Mouse (Mus musculus) neural tube, embryonic 10.5 days (tissue): ENCODE measurements around the gene Gm44973.
A peak's percentile ranks its signal among the peaks of the same experiment; 100 is the strongest.
"Not testable (repeated sequence)": the region's sequence is repeated elsewhere in the genome, so short reads cannot be mapped to it uniquely, and the experiment has no call there.

Source experiments
- DNase-seq: peaks from one replicate; pipeline ENCODE4 v3.0.0-alpha.2; 2017; ENCODE audit warnings: low spot score; ENCODE audit errors: extremely low spot score

The Gm44973 gene

DNA sequence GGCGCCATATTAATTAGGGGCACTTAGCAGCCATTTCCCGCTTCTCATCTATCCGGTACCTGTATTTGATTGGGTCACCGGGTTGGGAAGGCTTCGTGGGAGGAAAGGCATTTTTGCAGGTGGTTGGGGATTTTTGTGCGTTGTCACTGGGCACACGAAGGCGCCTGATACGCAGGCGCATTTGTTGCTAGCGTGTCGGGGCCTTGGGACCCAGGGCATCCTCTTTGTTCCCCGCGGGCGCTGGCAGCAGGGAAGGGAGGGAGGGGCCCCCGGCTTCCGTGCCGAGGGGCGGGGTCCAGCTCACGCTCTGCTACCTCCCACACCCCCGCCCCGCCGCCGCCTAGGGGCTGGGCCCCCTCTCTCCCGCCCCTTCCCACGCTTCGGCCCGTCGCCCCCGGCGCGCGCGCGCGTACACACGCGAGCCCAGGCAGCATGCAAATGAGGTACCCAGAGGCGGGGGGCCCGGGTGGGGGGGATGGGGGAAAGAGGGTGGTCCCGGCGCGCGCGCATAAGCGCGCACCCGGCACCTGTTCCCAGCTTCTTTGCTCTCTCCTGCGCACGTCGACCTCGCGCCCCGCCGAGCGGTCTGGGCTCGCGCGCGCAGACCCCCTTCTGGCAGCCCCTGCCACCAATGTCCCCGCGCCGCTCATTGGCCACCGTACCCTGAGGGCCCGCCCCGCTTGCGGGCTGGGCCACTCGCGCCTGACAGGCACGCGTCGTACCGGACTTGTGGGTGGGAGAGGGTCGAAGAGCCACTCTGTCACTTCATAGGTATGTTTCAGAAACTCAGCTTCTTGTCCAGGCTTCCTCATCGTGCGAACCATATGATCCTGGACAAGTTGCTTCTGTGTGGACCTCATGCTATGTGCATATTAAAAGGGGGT, at the start of gene Gm44973:
Gene Gm44973 (plus strand): TSS at position 379 of the 884 bp plus-strand sequence.
- peak; percentile 98 for DNase-seq

DNA sequence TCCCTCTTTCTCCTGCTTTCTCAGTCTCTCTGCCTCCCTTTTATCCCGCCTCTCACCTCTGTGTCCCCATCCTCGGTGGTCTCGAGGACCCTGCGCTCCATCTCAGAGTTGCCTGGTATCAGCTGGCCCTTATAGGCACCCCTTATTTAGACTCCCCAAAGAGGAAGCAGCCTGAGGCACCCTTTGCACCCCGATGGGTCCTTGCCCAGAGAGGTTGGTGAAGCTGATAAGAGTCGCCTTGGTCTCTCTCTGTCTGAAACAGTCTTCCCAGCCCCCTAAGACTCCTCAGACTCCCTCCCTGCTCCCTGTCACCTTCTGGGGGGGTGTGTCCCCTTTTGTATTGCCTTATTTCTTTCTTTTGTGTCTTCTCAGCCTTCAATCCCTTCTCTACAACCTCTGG, 44.2 kb upstream of the Gm44973 start, which contains the start of gene Sbk3:
Gene Sbk3 (minus strand): TSS at position 101 of the 400 bp plus-strand sequence.
- no peak for DNase-seq

DNA sequence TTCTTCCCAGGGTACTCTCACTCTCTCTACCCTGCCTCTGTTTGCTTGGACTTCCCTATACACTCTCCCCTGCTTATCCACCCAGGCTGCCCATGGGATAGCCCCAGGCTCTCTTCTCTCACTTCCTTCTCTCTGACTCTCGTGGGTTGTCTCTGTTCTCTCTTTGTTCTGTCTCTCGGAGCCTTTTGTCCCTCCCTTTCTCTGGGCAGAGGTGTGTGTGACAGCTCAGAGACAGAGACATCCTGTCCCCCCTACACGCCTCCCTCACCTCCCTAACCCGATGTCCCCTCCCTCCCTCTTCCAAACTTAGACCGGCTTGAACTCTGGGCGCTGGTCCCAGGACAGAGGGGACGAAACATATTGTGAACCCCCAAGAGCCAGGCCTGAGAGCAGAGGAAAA, 43.6 kb upstream of the Gm44973 start:
- no peak for DNase-seq

DNA sequence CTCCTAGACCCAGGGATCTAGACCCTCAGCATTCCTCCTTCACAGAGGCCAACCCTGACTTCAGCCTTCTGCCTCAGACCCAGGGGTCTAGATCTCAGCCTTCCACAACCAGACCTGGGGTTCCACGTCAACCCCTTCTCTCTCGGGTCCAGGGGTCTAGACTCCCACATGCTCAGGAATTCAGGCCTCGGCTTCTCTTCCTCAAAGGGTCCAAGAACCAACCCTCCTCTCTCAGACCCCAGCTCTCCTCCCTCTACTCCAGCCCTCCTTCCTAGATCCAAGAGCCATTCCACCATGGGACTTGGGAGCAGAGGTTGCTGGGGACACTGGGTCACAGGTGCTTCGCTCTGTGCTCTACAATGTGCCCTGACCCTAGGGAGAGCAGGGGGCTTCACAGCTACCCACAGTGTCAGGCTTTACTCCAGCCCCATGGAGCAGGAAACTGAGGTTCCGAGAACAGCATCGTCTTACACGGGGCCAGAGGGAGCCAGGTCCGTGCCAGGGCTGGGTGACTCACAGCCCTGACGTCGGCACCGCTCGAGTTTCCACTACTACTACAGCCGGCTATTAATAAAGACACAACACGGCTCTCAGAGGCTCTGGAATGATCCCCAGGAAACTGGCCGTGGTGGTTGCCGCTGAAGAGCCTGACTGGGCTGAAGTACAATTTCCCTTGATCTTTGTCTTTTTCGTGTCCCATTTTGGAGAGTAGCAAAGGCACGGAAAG, 42.8 kb upstream of the Gm44973 start:
- DNase-seq: no peak

DNA sequence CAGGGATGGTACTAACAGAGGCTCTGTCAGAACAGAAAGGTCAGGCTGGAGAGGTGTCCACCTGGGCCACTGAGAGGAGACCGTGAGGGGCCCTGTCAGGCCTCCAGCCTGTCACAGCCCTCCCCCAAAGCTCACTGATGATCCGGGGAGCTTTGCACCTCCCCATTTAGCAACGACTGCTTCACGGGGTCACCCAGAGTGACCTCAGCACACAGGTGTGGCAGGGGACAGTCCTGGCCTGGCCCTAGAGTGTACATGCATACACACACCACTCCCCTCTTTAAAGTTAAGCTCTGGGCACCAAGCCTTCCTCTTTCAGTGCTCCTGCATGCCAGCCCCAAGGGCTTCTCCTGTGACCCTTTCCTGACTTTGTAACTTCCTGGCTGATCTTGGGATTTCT, 39.8 kb upstream of the Gm44973 start:
- DNase-seq: no peak

DNA sequence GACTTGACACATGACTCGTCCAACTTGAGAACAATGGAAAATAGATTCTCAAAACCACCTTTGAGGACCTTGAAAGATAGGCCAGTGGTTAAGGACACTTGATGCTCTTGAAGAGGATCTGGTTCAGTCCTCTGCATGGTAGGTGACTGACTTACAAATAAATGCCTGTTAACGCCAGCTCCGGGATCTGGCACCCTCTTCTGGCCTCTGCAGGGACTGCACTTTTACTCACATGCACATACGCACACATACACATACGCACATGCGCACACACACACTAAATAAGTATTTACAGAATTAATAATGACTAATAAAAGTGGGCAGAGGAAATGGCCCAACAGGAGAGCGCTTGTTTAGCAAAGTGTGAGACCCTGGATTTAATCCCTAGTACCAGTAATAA, 38.5 kb upstream of the Gm44973 start:
- no peak for DNase-seq

DNA sequence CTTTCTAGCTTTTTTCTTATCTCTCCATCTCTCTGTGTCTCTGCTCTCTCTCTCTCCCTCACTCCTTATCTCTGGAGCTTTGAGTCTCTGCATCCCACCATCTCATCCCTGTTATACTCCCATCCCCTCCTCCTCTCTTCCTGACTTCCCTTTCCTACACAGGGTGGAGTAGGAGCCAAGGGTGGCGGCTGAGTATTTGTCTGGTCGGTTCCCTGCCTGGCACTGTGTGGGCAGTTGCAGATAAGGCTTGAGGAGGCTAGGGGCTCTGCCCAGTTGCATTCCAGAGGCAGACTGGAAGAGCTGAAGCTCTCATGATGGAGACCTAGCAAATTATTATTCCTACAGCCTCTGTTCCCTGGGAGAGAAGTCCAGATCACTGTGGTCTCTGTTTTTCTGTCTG, 27.0 kb upstream of the Gm44973 start:
- no peak for DNase-seq

DNA sequence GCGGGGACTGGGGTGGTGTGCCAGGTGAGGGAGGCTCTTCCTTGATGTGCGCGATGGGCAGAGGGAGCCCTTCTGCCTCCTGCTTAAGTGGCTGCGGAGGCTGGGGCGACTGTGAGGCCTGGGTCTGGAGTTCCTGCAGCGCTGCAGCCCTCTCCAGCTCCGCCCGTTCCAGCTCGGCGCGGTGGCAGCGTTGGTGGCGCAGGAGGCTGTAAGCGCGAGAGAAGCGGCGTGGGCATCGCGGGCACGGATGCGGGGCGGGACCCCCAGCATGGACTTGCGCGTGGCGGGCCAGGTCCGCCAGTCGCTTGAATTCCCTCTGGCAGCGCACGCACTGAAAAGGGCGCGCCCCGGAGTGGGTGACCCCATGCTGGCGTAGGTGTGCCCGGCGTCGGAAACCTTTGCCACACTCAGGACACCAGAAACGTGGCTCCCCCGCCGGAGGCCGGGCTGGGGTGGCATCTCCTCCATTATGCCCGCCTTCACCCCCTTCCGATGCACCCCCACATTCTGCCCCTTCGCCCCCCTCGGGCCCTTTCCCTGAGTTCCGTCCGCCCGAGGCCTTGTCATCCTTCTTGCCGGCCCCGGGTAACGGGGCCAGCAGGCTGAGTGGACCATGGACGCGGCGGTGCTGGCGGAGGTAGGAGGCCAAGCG, 21.8 kb upstream of the Gm44973 start:
- no peak for DNase-seq

DNA sequence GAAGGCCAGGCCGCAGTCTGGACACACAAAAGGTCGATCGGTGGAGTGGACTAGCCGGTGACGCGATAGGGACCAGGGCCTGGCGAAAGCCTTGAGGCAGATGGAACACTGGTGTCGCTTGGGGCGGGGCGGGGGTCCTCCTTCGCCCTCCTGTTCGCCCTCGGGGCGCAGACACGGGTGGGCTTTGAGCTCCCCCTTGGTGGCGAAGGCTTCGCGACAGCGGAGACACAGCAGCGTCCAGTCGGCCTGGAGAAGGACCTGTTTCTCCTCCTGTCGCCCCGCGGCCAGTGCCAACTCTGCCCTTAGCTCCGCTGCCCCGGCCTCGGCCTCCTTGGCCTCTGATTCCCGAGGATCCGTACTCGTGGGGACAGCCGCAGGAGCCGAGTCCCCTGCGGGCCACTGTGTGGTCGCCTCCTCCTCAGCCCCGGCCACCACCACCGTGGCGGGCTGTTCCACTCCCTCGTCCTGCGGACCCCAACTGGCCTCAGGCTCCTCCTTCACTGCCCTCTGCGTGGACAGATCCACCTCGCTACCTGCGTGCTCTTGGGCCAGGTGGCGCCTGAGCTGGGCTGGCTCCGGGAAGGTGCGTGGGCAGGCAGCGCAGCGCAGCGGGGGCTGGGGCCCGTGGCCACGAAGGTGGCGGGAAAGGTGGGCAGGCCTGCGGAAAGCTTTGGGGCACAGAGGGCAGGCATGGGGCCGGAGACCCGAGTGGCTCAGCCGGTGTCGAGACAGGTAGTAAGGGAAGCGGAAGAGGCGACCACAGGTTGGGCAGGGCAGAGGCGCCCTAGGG, 21.1 kb upstream of the Gm44973 start:
- DNase-seq: no peak

DNA sequence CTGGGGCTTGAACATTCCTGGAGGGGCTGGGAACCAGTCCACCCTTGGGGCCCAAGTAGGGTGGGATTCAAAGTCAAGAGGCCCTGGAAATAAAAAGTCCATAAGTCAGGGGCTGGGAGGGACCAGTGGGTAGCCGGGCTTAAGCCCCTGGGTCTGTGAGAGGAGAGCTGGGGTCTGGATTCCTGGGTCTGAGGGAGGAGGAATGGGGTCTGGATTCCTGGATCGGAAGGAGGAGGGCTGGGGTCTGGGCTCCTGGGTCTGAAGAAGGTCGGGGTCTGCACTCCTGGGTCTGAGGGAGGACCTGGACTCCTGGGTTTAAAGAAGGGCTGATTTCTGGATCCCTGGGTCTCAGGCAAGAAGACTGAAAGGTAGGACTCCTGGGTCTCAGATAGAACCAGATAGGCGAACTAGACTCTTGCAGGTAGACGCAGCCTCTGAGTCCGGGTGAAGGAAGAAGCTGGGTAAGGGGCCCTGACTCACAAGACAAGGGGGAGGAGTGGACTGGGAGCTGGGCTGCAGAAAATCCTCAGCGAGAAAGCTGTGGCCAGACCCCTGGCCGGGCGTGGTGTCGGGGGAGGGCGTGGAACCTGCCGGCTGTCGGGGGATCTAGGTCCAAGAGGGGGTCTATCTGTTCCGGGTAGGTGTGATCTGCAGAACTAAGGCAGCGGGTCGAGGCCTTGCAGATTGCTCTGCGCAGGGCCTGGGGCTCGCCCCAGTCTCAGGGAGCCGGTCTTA, 19.9 kb upstream of the Gm44973 start:
- no peak for DNase-seq

DNA sequence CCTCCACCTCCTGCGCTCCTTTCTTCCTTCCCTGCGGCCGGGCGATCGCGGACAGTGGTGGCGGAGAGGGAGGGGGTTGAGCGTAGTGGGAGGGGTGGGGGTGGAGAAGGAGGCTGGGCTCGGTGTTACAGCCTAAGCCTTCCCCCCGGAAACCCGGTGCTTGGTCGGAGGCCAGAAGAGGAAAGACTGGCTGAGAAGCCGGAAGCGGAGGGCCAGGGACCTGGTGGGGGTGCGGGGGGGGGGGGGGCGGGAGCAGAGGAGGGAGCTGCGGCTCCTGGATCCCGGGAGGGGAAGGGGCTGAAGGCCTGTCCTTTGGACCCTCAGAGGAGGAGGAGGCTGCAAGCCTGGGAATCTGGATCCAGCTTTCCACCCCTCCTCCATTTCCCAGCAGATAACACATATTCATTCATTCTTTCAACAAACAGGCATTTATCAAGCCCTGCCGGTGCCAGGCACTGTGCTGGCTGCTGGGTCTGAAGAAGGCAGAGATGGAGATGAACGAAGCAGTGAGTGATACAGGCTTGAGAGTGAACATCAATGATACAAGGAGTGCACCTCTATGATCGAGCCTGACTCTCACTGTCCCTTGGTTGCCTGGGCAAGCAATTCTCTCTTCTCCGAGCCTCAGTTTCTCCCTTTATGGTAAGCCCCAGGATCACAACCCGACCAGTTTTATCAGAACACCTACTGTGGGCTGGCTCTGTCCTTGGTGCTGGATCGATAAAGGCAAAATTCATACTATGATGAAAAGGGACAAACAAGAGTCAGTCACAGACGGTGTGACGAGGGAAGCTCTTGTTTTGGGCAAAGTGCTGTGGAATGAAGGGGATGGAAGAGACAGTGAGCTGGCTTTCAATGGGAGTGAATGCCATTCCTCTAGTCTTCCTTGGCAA, 19.0 kb upstream of the Gm44973 start, which contains the start of gene Zfp579:
Gene Zfp579 (minus strand): TSS at position 156 of the 893 bp plus-strand sequence.
- DNase-seq: peak; percentile 96

DNA sequence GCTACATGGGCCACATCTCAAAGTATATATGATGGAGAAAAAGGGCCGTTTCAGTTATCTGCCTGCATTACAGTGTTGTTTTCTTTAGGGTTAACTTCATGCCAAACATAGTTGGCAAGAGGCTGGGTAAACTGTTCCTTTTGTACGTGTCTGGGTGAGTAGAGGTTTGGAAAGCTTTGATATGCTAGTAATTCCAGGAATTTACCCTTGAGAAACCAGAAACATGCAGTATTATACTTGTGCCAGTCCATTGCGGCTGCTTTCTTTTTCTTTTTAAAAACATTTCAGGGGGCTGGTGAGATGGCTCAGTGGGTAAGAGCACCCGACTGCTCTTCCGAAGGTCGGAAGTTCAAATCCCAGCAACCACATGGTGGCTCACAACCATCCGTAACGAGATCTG, 18.4 kb upstream of the Gm44973 start:
- DNase-seq: no peak

DNA sequence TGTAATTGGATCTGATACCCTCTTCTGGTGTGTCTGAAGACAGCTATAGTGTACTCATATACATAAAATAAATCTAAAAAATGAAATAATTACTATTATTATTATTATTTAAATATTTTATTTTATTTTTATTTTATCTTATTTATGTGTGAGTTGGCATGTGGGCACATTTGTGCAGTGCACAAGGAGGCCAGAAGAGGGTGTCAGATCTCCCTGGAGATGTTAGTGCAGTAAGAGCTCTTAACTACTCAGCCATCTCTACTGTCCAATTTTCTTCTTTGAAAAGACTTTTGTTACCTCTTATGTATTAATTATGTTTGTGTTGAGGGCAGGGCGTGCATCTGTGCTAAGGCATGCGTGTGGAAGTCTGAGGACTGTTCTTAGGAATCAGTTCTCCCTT, 15.4 kb upstream of the Gm44973 start:
- no peak for DNase-seq

DNA sequence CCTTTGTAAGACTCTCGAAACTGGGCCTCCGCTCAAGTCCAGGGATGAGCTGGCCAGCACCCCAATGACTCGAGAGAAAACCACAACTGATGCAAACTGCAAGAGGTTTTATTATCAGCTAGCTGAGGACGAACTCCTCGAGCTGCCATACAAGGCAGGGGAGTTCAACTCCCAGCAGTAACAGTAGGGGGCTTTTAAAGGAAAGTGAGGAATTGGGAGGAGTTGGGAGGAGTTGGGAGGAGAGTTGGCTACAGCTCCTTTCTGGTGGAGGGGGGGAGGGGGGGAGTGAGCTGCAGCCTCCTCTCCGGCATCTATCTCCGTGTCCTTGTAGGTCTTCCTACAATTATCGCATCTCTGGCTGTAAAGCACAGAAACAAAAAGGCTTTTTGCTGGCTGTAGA, 12.4 kb upstream of the Gm44973 start:
- DNase-seq: not testable (repeated sequence)

DNA sequence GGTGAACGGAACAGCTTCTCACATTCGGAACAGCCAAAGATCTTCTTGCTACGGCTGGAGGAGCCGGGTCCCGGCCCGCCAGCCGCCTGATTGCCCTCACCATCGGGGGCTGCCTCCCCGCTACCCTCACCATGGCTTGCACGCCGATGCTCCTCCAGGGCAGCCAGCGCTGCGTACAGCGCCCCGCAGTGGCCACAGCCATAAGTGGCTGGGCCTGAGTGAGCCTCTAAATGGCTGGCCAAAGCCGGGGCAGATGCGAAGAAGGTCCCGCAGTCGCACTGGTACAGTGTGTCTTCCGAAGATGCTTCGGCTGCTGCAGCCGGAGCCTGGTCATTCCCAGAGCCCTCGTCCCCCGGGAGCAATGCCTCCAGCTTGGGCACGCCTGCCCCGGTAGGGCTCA, 7.1 kb upstream of the Gm44973 start:
- no peak for DNase-seq

DNA sequence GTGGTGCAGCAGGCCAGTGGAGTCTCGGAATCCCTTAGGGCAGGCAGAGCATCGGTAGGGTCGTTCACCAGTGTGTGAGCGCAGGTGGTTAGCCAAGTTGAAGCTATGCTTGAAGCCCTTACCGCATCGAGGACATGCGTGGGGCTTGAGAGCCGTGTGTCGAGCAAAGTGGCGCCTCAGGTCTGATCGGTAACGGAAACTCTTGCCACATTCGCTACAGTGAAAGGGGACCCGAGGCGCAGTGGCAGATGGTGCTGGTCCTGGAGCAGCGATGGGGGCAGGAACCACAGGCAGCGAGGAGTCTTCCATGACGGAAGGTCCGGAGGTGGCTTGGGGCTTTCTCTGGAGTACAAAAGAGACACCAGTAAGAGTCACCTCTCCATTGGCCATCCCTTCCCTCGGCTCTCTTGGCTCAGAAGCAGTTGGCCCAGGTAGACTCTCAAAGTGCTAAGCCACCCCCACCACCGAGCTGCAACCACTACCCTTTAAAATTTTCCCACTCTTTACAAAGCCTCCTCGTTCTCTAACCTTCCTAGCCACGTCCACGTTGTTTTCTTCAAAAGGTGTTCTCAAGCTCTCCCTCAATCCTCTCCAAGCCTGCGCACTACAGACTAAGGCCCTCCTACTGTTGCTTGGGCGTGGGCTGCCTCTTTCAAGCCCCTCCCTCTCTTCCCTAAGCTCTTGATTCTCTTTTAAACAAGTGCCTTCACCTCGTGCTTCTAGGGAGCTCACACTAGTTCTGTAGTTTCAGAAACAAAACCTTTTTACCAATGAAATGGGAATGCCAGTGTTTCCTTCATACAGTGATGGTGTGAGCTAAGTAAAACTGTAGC, 2.4 kb upstream of the Gm44973 start:
- DNase-seq: no peak

DNA sequence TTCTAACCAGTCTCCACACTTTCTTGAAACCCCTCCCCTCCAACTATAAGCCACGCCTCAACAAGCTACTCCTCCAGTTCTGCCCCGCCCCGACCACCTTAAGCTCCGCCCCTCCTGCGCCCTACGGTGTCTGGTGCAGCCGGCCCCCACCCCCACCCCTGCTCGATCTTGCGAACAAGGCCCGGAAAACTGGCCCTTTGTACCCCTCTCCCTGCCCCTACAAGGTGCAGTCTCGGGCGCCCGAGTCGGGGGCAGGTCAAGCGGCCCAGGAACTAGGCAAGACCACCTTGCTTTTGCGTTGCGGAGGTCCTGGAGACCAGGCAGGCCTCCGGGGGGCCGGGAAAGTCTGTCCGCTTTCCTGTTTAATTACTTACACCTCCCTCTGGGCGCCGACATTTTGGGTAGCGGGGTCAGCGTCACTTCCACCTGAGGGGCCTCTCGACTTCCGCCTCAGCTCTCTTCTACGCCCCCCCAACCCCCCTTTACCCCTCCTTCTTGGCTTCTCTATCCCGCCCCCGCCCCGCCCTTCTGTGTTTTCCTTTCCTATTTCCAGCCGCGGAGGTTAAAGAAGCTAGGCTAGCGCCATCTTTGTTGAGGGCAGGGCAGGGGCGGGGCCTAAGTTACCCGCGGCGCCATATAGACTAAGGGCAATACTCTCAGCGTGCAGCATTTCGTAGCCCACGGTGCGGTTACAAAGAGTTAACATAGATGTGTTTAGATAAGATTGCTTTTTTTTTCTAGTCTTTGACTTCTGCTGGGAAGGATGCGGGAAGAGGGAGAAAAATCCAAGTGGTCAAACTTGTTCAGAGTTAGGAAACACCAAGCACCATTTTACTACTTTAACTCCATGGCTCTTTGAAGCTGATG, 812 bp upstream of the Gm44973 start, which contains the start of the genes Zfp524 and Fiz1:
Gene Zfp524 (plus strand): TSS at position 165 of the 867 bp plus-strand sequence.
Gene Fiz1 (minus strand): TSS at position 447 of the 867 bp plus-strand sequence.
- peak; percentile 95 for DNase-seq
